Mouse (Mus musculus) small intestine, adult 2 months (tissue): ENCODE results near the gene 2610528J11Rik. TPM values are rescaled to one million over a fixed set of nuclear protein-coding genes. Genes with fewer than 3 reads are reported as not detected.

Experiments used
- H3K27ac ChIP-seq: fragments of 200-500 bp; 2 replicates; pipeline ENCODE4 v1.5.1; 2012; ENCODE audit warnings: low read depth, low read length, control low read depth, inconsistent platforms; ENCODE audit not compliant: insufficient read depth
- H3K27me3 ChIP-seq: fragments of 200-500 bp; 2 replicates; pipeline ENCODE4 v1.6.1; 2012; ENCODE audit warnings: mild to moderate bottlenecking, moderate library complexity, low read length, inconsistent platforms; ENCODE audit not compliant: control insufficient read depth, insufficient read depth
- H3K36me3 ChIP-seq: fragments of 200-500 bp; 2 replicates; pipeline ENCODE4 v1.6.1; 2012; ENCODE audit warnings: mild to moderate bottlenecking, low read length, control low read depth, inconsistent platforms; ENCODE audit not compliant: control insufficient read depth, insufficient read depth
- H3K4me1 ChIP-seq: fragments of 200-500 bp; 2 replicates; pipeline ENCODE4 v1.6.1; 2012; ENCODE audit warnings: low read length, inconsistent platforms, mixed read lengths; ENCODE audit not compliant: control insufficient read depth, insufficient read depth, insufficient read length
- H3K4me3 ChIP-seq: fragments of 200-500 bp; 2 replicates; pipeline ENCODE4 v1.5.1; 2012; ENCODE audit warnings: low read depth, mild to moderate bottlenecking, control low read depth, inconsistent platforms, low read length, moderate library complexity
- CTCF ChIP-seq: fragments of 200-500 bp; IDR thresholded peaks from 2 replicates; pipeline ENCODE4 v1.5.1; 2012; ENCODE audit warnings: low read depth, mild to moderate bottlenecking, control low read depth, inconsistent platforms, low read length, moderate library complexity, mixed read lengths; ENCODE audit not compliant: insufficient replicate concordance, insufficient read length; ENCODE audit errors: extremely low read depth
- POLR2A ChIP-seq: fragments of 200-500 bp; IDR thresholded peaks from 2 replicates; pipeline ENCODE4 v1.6.1; 2012; ENCODE audit warnings: low read depth, mild to moderate bottlenecking, control low read depth, inconsistent platforms, low read length, moderate library complexity
- whole genome bisulfite sequencing: fragments of 180-500 bp; shearing (Covaris S2); methylation state at CpG from one replicate; pipeline ENCODE4 v1.1.7; 2018; 5-methylcytosine and 5-hydroxymethylcytosine counted together
- polyA plus RNA-seq: library from polyadenylated mRNA; depleted of rRNA; stranded (reverse); fragments of >200 nt; gene quantifications from 2 replicates; pipeline ENCODE4 v1.2.3, GENCODE M21; 2012

The 2610528J11Rik gene
- polyA plus RNA-seq, 1 experiment = 164 TPM

DNA sequence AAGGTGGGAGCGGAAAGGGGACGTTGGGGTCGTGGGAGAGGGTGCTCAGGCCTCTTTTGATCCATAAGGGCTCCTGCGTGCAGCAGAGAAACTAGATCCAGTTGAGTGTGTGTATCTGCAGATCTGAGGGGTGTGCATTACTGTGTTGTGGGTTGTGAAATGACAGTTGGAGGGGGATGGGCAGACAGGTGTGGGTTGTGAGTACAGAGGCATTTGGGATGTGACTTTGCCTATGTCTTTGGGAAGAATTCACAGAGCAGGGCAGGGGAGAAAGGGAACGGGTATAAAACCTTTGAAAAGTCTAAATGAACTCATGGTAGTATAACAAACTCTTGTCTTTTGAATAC is 509 bp downstream of the 2610528J11Rik start:
- Histone ChIP-seq H3K4me3 (peak overlapping the region; percentile 70), H3K27ac (peak overlapping the region; percentile 97), H3K4me1 (peaks cover 26% of the 10 kb centered on the region), H3K36me3 (peaks cover 13% of the 10 kb centered on the region), H3K27me3 (no peaks in the 10 kb centered on the region)
- WGBS = 17% methylated on average over 5 of the region's 5 CpGs
- TF ChIP-seq POLR2A (no peak), CTCF (no peak)

DNA sequence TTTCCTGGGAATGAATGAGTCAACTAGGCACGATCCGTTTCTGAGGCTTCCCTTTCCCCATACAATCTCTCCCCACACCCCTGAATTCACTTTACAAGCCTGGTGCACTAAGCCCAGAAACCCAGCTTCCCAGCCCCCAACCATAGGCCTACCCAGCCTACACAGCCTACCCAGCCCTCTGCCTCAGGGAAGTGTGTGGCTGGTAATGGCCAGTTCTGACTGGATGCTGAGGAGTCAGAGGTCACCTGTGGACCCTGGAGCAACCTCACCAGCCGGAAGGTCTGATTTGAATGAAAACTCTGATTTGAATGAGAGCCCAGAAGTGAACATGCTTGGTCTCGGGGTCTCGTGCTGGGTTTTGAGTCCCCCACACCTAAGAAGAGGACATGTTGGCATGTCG is 921 bp downstream of the 2610528J11Rik start:
- Histone ChIP-seq H3K27ac (peak overlapping the region; percentile 97), H3K27me3 (no peaks in the 10 kb centered on the region), H3K4me3 (peak overlapping the region; percentile 70)

GRCm38 (mm10) chr4:118532663-118533062 is 5.9 kb downstream of the 2610528J11Rik start:
- Histone ChIP-seq H3K27me3 (no peaks in the 10 kb centered on the region), H3K36me3 (peaks cover 13% of the 10 kb centered on the region), H3K4me1 (peaks cover 11% of the 10 kb centered on the region), H3K4me3 (no peak overlapping the region), H3K27ac (no peak overlapping the region)
- TF ChIP-seq POLR2A = no peak
- no peak for TF ChIP-seq CTCF
- 75% methylated on average over 5 of the region's 5 CpGs for WGBS

More for the DNA sequence above, 921 bp downstream of the 2610528J11Rik start:
- WGBS = 48% methylated on average over 6 of the region's 6 CpGs
- H3K4me1 ChIP-seq = peaks cover 26% of the 10 kb centered on the region
- peaks cover 13% of the 10 kb centered on the region for H3K36me3 ChIP-seq
- no peak for TF ChIP-seq CTCF
- no peak for TF ChIP-seq POLR2A

DNA sequence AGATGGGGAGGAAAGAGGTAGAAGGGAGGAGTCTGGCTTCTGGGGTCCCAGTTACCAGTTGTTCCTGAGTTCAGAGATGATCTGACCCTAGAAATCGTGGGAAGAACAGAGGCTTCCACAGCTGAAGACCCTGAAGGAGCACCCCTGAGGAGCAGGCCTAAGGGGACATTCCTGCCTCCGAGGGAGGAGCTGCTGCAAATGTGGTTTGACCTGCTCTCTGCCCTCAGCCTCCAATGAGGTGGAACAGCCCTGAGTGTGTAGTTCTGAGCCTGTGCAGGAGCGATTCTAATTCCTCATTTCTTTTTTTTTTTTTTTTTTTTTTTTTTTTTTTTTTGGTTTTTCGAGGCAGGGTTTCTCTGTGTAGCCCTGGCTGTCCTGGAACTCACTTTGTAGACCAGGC is 6.4 kb downstream of the 2610528J11Rik start:
- WGBS = 69% methylated on average over 3 of the region's 4 CpGs
- H3K36me3 ChIP-seq = peaks cover 13% of the 10 kb centered on the region
- H3K27ac ChIP-seq = no peak overlapping the region
- no peak overlapping the region for H3K4me3 ChIP-seq
- no peak for TF ChIP-seq POLR2A
- TF ChIP-seq CTCF = no peak
- H3K4me1 ChIP-seq = peaks cover 9% of the 10 kb centered on the region
- H3K27me3 ChIP-seq = no peaks in the 10 kb centered on the region

GRCm38 (mm10) chr4:118533605-118534004 is 6.8 kb downstream of the 2610528J11Rik start:
- peaks cover 13% of the 10 kb centered on the region for H3K36me3 ChIP-seq
- H3K27me3 ChIP-seq = no peaks in the 10 kb centered on the region
- H3K4me1 ChIP-seq = peaks cover 4% of the 10 kb centered on the region
- H3K4me3 ChIP-seq = no peak overlapping the region
- H3K27ac ChIP-seq = no peak overlapping the region
- 75% methylated on average over 7 of the region's 7 CpGs for WGBS
- TF ChIP-seq CTCF (no peak), POLR2A (no peak)

DNA sequence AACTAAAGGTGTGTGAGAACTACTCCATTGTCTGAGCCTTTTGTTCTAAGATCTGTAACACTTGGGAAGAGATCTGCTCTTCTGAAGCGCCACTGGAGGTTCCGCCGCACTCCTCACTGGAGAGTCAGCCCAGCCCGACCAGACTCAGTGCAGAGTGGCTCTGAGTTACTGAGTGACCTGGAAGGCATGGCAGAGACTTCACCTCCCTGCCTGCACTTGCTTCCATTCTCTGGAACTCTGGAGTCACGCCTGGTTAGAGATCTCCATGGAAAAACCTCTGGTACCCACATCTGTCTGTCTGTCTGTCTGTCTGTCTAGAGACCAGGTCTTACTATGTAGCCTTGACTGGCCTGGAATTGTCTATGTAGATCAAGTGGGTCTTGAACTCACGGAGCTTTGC is 8.8 kb downstream of the 2610528J11Rik start:
- Histone ChIP-seq H3K36me3 (peaks cover 2% of the 10 kb centered on the region; the same call in 1 of the 2 replicates), H3K4me1 (no peaks in the 10 kb centered on the region; the same call in 1 of the 2 replicates), H3K27me3 (no peaks in the 10 kb centered on the region), H3K27ac (no peak overlapping the region), H3K4me3 (no peak overlapping the region)
- 89% methylated on average over 6 of the region's 6 CpGs for WGBS
- TF ChIP-seq POLR2A (no peak), CTCF (no peak)

DNA sequence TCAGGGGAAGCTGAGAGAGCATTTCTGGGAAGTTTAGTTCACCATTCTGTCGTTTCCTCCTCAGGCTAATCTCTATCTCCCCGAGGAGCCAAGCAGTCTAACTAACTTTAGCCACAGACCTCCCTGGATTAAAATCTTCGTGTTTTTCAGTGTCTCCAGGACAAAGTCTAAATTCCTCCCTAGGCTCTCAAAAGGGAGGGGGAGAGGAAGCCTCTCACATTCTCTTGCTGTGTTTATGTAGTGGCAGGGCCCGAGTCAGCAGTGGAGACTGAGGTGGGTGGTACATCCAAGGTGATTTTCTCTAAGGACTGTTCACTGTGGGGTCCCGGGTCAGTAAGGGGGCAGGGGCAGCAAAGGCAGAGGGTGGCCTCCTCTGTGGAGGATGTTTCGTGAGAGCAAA is 11.0 kb downstream of the 2610528J11Rik start:
- H3K4me1 ChIP-seq = peaks cover 5% of the 10 kb centered on the region
- no peak overlapping the region for H3K27ac ChIP-seq
- H3K27me3 ChIP-seq = no peaks in the 10 kb centered on the region
- WGBS = 25% methylated on average over 6 of the region's 6 CpGs
- H3K4me3 ChIP-seq = no peak overlapping the region
- 0 out of 2 replicates have a peak, but pooled peaks cover 1% of the 10 kb centered on the region for H3K36me3 ChIP-seq
- TF ChIP-seq POLR2A (no peak), CTCF (no peak)
